Mouse (Mus musculus) retina, postnatal 1 day (tissue): ENCODE data around the gene Ifitm2.

Experiments
- DNase-seq: peaks from one replicate; pipeline ENCODE4 v3.0.0-alpha.2; 2012

The Ifitm2 gene

DNA sequence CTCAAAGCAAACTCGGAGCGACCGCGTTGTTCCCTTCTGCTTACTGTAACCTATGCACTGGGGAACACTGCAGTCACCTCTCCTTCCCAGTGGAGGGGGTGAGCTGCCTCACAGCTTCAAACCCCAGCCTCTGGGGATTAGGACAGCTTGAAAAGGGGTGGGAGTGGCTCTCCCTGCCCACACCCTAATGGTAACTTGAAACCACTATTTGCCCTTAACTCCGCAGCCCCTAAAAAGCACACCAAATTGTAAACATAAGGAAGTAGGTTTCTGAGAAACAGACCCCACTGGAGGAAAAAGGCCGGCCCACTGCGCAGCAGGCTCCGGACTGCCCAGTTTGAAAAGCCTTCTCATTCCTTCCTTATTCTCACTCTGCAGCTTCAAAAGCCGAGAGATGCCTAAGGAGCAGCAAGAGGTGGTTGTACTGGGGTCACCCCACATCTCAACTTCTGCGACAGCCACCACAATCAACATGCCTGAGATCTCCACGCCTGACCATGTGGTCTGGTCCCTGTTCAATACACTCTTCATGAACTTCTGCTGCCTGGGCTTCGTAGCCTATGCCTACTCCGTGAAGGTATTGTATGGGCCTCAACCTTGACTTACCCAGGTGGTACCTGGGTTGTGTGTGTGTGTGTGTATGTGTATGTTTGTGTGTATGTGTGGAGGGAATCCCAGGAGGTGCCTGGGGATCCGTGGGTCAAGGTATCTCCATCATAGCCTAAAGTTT is 12.2 kb upstream of the Ifitm2 start:
- DNase-seq = no peak

- no peak for DNase-seq
These were observed 11.1 kb upstream of the Ifitm2 start, which contains the start of gene Ifitm1 for GRCm38 (mm10) chr7:140966921-140967320. Ifitm1 (plus strand) TSS chr7:140967221.

GRCm38 (mm10) chr7:140962733-140963132 is 6.9 kb upstream of the Ifitm2 start:
- DNase-seq = no peak

GRCm38 (mm10) chr7:140961416-140961815 is 5.6 kb upstream of the Ifitm2 start:
- DNase-seq = no peak

DNA sequence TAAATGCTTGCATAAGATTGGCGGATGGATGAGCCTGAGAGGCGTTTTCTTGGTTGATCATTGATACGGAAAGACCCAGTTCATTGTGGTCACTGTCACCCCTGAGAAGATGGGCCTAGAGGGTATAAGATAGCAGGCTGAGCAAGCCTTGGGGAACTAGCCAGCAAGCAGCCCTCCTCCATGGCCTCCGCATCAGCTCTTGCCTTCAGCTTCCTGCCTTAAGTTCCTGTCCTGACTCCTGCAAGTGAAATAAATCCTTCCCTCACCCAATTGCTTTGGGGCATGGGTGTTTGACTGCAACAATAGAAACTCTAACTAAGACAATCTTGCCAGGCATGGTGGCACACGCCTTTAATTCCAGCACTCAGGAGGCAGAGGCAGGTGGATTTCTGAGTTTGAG is 4.2 kb upstream of the Ifitm2 start:
- DNase-seq = no peak

- DNase-seq = peak; percentile 85
These were observed 3.6 kb upstream of the Ifitm2 start for GRCm38 (mm10) chr7:140959181-140959901.

GRCm38 (mm10) chr7:140956556-140956869 is 726 bp upstream of the Ifitm2 start:
- no peak for DNase-seq

- no peak for DNase-seq
These were observed 445 bp downstream of the Ifitm2 start for GRCm38 (mm10) chr7:140955342-140955741.

GRCm38 (mm10) chr7:140954733-140955071 is 1.1 kb downstream of the Ifitm2 start:
- DNase-seq = no peak

- no peak for DNase-seq
These were observed 1.7 kb downstream of the Ifitm2 start for GRCm38 (mm10) chr7:140953800-140954732.

DNA sequence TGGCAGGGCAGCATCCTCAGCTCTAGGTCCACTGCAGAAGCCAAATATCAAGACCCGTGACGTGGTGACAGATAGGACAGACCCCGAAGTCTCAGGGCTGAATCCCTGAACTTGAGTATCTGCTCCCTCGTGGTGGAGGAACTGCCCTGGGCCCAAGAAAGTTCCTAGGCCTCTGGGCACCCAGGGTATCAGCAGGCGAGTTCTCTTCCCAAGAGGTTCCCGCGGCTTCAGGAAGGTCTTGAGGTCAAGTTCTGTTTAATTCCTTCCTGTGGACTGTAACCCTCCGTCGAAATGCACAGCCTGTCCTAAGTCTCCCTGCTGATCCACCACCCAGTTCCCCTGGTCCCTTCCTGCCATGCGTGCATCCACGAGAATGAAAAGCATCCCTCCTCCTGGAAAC is 2.7 kb downstream of the Ifitm2 start:
- no peak for DNase-seq

DNA sequence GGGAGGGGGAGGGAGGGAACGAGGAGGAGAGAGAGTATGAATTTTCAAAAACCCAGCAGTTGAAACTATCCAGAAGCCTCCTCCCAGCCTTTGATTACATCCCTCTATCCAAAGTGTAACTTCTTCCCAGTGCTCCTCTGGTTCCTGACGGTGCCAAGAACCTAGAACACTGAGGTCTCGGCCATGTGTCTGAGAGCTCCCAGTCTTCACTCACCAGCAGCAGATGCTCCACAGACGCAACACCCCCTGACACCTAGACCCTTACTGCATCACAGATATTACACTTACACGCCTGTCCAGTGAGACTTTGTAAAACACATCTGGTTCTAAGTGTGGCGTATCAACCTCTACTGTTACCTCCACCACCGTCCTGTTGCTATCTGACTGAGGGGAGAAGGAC is 3.3 kb downstream of the Ifitm2 start:
- no peak for DNase-seq

DNA sequence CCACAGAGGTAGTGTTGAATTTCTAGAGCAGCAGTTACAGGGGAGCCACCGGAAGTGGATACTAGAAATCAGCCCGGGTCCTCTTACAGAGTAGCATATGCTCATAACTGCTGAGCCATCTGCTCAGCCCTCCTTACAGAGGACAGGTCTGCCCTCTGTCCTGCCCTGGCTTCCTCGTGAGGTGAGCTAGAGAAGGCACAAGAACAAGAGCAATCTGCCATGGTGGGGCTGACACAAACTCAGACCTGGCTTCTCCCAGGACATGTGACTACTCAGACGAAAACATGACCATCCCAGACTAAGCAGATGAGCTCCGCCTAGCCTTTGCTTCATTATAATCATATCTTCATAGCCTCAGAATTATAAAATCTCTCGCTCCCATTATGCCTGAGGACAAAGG is 4.0 kb downstream of the Ifitm2 start:
- DNase-seq = no peak

DNA sequence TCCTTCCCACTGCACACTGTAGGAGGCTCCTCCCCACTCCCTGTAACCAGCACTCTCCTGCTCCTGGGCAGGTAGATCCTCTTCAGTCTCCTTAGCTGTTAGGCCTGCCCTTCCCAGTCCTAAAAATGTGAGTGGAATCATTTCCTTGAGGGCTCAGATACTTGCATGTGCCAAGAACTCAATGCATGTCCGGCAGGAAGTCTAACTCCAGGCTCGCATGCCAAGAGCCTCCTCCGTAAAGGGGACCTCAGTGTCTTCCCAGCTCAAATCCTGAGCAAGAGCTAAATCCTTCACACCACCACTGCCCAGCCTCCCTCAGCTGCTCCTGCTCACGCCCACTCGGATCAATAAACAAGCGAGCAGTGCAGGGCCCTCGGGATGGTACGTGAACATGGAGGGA is 4.7 kb downstream of the Ifitm2 start:
- DNase-seq = no peak

DNA sequence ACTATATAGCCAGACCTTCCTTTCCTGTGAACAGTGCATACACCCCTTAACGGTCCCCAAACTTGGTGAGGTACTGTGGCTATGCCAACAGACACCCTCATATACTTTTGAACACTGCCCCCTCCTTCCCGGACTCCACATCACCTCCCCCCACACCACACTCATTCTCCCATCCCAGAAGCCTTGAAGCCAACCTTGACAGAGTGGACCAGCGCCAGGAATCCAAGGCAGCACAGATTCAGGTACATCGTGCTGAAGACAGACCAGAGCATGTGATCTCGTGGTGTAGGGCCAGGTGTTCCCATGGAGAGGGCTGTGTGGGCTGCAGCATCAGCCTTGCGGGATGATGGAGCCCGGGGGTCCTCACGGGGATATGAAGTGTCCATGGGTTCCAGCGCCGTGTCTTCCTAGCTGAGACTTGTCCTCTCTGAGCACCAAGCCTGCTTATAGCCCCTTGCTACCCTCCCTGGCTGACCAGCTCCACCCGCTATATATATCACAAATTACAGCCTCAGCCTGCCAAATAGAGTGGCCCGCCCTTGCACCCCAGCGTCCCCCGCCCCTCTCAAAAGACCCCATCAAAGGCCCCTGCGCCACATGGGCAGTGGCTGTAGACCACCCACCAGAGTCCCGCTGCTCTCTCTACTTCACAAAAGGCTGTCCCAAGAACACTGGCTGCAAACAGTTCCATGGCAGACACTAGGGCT is 5.8 kb downstream of the Ifitm2 start, which contains the start of gene Ifitm5:
Gene Ifitm5, minus strand, starts transcription at position 468 of the 707 bp plus-strand sequence.
- DNase-seq = no peak

- no peak for DNase-seq
These were observed 6.5 kb downstream of the Ifitm2 start for GRCm38 (mm10) chr7:140949255-140949654.

DNA sequence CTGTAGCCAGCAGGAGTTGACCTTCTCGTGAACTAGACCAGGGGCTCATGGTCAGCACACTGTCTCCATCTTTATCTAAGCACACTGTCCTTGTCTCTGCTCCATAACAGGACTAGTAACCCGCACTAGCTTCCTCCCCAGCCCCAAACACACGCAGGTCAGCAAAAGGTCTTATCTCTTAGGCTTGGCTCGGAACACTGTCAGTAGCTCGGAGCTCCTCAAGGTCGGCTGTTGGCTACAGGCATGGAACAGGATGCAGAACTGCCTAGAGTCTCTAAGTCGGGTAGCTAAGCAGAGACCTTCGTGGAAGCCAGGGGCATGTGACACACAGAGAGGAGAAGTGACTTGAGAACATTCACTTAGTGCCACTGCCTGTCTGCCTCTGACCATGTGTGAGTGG is 7.6 kb downstream of the Ifitm2 start:
- no peak for DNase-seq

DNA sequence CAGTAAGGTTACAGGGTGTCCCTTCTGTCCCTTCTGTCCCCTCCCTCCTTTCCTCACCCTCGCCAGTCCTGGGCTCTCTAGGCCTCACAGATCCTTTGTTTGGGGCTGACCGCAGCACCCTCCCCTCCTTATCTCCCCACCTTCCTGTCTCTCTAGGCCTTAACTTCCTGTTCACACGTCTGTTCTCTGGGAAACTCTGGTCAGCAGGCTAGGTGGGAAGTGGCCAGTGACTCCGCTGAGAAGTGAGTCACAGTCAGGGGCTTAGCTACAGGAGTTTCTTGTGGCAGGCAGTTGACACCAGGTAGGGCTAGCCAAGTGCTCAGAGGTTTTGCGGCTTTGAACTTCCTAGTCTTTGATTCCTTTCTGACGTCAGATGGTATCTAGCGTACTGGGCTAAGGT is 8.8 kb downstream of the Ifitm2 start:
- DNase-seq = no peak

DNA sequence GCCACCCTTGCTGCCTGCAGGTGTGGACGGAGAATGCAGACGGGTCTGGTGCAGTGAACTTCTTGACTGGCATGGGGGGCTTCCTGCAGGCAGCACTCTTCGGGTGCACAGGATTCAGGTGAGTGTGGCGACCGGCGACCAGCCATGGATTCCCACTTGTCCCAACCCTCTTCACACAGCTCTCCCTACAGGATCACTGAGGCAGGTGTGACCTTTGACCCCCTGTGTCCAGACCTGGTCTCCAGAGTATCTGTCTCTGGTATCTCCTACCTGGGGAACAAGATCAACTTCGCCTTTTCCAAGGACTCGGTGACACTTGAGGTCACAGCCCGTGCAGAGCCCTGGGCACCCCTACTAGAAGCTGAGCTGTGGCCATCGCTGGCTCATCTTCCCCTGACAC is 9.5 kb downstream of the Ifitm2 start:
- DNase-seq = no peak

DNA sequence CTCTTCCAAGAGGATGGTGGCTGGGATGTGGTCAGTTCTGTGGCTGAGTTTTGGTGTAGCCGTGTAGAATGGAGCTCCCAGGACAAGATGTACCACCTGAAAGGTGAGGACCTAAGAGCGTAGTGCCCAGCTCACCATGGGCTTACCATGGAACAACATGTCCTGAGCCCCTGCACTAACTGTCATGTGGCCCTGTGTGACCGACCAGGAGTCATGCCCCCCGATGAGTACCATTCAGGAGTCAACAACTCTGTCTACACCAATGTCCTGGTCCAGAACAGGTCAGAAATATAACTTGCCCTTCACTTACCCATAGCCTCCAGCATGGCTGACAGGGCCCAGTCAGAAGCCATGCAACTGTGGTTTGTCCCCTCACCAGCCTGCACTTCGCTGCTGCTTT is 10.5 kb downstream of the Ifitm2 start:
- no peak for DNase-seq

DNA sequence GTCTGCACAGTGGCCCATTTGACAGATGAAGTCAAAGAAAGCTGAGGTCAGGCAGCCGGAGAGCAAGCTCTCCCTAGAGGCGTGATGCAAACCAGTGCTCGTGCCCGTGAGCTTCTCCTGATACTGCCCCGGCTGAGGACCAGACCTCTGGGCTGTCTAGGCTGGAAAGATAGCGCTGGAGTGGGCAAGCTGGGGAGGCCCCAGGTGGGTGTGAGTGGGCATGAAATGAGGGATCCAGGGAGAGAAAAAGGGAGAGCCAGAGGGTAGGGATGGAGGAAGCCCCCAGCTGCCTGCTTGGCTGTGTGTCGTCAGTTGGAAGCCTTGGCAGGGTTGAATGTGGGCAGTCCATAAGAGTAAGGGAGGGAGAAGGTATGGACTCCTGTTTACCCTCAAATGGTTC is 11.6 kb downstream of the Ifitm2 start:
- DNase-seq = no peak

- no peak for DNase-seq
These were observed 12.4 kb downstream of the Ifitm2 start for GRCm38 (mm10) chr7:140943356-140943755.

DNA sequence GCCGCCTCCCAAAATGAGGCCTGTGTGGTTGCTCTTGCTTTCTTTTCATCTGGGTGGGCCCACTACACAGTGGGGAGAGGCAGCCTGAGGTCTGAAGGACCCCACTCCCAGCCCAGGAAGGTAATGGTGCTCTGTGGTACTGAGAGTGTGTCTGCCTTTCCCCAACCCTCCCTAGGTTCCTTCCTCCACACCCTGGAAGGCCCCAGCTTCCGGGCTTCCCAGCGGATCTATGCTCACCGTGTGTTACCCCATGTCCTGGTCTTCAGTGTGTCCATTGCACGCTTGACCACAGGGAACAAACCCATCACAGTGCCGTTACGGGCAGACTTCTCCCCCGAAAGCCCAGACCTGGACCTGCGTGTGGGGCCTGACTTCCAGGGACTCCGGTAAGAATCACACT is 13.0 kb downstream of the Ifitm2 start:
- no peak for DNase-seq
